Mouse (Mus musculus): Measurements from ENCODE around the gene H2-M2. TPM values are rescaled to one million over a fixed set of nuclear protein-coding genes. Genes with fewer than 3 reads are reported as not detected.

Gene H2-M2
- 16.8 TPM for polyA plus RNA-seq (2015; fragmentation: Illumina TruSeq; extraction: RNeasy Lipid Tissue Mini Kit (QIAGEN cat#74804); ENCODE audit: insufficient read depth, low replicate concordance)

GRCm38 (mm10) chr17:37483452-37483851 lies at the start of gene H2-M2:
Gene H2-M2, minus strand, starts transcription at chr17:37483552.

GRCm38 (mm10) chr17:37507730-37508129 lies 24.4 kb upstream of the H2-M2 start, which contains the start of gene Olfr111:
Gene Olfr111, plus strand, starts transcription at chr17:37508030.

GRCm38 (mm10) chr17:37491930-37492518 lies 8.7 kb upstream of the H2-M2 start, which contains the start of gene Olfr110:
Gene Olfr110, plus strand, starts transcription at chr17:37492468.

GRCm38 (mm10) chr17:37458616-37459015 lies 24.7 kb downstream of the H2-M2 start, which contains the start of gene Olfr109:
Gene Olfr109, plus strand, starts transcription at chr17:37458916.

GRCm38 (mm10) chr17:37445180-37445579 lies 38.2 kb downstream of the H2-M2 start, which contains the start of gene Olfr108:
Gene Olfr108, plus strand, starts transcription at chr17:37445480.

Other genes with a start within 250 kb of the H2-M2 start
- not detected for gene Olfr97, start 246.2 kb downstream of the H2-M2 start, polyA plus RNA-seq (2015; fragmentation: Illumina TruSeq; extraction: RNeasy Lipid Tissue Mini Kit (QIAGEN cat#74804); ENCODE audit: insufficient read depth, low replicate concordance)
- gene Olfr98, start 219.8 kb downstream of the H2-M2 start, polyA plus RNA-seq (2015; fragmentation: Illumina TruSeq; extraction: RNeasy Lipid Tissue Mini Kit (QIAGEN cat#74804); ENCODE audit: insufficient read depth, low replicate concordance): not detected
- 58.2 TPM for gene H2-M3, start 213.3 kb downstream of the H2-M2 start, polyA plus RNA-seq (2015; fragmentation: Illumina TruSeq; extraction: RNeasy Lipid Tissue Mini Kit (QIAGEN cat#74804); ENCODE audit: insufficient read depth, low replicate concordance)
- not detected for gene Olfr99, start 200.1 kb downstream of the H2-M2 start, polyA plus RNA-seq (2015; fragmentation: Illumina TruSeq; extraction: RNeasy Lipid Tissue Mini Kit (QIAGEN cat#74804); ENCODE audit: insufficient read depth, low replicate concordance)
- not detected for gene Olfr101, start 179.2 kb downstream of the H2-M2 start, polyA plus RNA-seq (2015; fragmentation: Illumina TruSeq; extraction: RNeasy Lipid Tissue Mini Kit (QIAGEN cat#74804); ENCODE audit: insufficient read depth, low replicate concordance)
- gene Olfr102, start 166.5 kb downstream of the H2-M2 start, polyA plus RNA-seq (2015; fragmentation: Illumina TruSeq; extraction: RNeasy Lipid Tissue Mini Kit (QIAGEN cat#74804); ENCODE audit: insufficient read depth, low replicate concordance): not detected
- not detected for gene Olfr103, start 143.9 kb downstream of the H2-M2 start, polyA plus RNA-seq (2015; fragmentation: Illumina TruSeq; extraction: RNeasy Lipid Tissue Mini Kit (QIAGEN cat#74804); ENCODE audit: insufficient read depth, low replicate concordance)
- gene Olfr104-ps, start 124.0 kb downstream of the H2-M2 start, polyA plus RNA-seq (2015; fragmentation: Illumina TruSeq; extraction: RNeasy Lipid Tissue Mini Kit (QIAGEN cat#74804); ENCODE audit: insufficient read depth, low replicate concordance): not detected
- not detected for gene Olfr105-ps, start 104.5 kb downstream of the H2-M2 start, polyA plus RNA-seq (2015; fragmentation: Illumina TruSeq; extraction: RNeasy Lipid Tissue Mini Kit (QIAGEN cat#74804); ENCODE audit: insufficient read depth, low replicate concordance)
- gene Olfr106-ps, start 93.2 kb downstream of the H2-M2 start, polyA plus RNA-seq (2015; fragmentation: Illumina TruSeq; extraction: RNeasy Lipid Tissue Mini Kit (QIAGEN cat#74804); ENCODE audit: insufficient read depth, low replicate concordance): not detected
- gene Olfr107, start 84.3 kb downstream of the H2-M2 start, polyA plus RNA-seq (2015; fragmentation: Illumina TruSeq; extraction: RNeasy Lipid Tissue Mini Kit (QIAGEN cat#74804); ENCODE audit: insufficient read depth, low replicate concordance): not detected
- gene Olfr108, start 38.1 kb downstream of the H2-M2 start, polyA plus RNA-seq (2015; fragmentation: Illumina TruSeq; extraction: RNeasy Lipid Tissue Mini Kit (QIAGEN cat#74804); ENCODE audit: insufficient read depth, low replicate concordance): not detected
- not detected for gene Olfr109, start 24.6 kb downstream of the H2-M2 start, polyA plus RNA-seq (2015; fragmentation: Illumina TruSeq; extraction: RNeasy Lipid Tissue Mini Kit (QIAGEN cat#74804); ENCODE audit: insufficient read depth, low replicate concordance)
- 0.26 TPM for gene Olfr110, start 8.9 kb upstream of the H2-M2 start, polyA plus RNA-seq (2015; fragmentation: Illumina TruSeq; extraction: RNeasy Lipid Tissue Mini Kit (QIAGEN cat#74804); ENCODE audit: insufficient read depth, low replicate concordance)
- 0.72 TPM for gene Olfr111, start 24.5 kb upstream of the H2-M2 start, polyA plus RNA-seq (2015; fragmentation: Illumina TruSeq; extraction: RNeasy Lipid Tissue Mini Kit (QIAGEN cat#74804); ENCODE audit: insufficient read depth, low replicate concordance)
- not detected for gene Olfr112, start 85.9 kb upstream of the H2-M2 start, polyA plus RNA-seq (2015; fragmentation: Illumina TruSeq; extraction: RNeasy Lipid Tissue Mini Kit (QIAGEN cat#74804); ENCODE audit: insufficient read depth, low replicate concordance)
- not detected for gene Olfr113, start 94.1 kb upstream of the H2-M2 start, polyA plus RNA-seq (2015; fragmentation: Illumina TruSeq; extraction: RNeasy Lipid Tissue Mini Kit (QIAGEN cat#74804); ENCODE audit: insufficient read depth, low replicate concordance)
- not detected for gene Olfr114, start 109.2 kb upstream of the H2-M2 start, polyA plus RNA-seq (2015; fragmentation: Illumina TruSeq; extraction: RNeasy Lipid Tissue Mini Kit (QIAGEN cat#74804); ENCODE audit: insufficient read depth, low replicate concordance)
- not detected for gene Olfr115, start 143.6 kb upstream of the H2-M2 start, polyA plus RNA-seq (2015; fragmentation: Illumina TruSeq; extraction: RNeasy Lipid Tissue Mini Kit (QIAGEN cat#74804); ENCODE audit: insufficient read depth, low replicate concordance)
- not detected for gene Olfr116, start 143.6 kb upstream of the H2-M2 start, polyA plus RNA-seq (2015; fragmentation: Illumina TruSeq; extraction: RNeasy Lipid Tissue Mini Kit (QIAGEN cat#74804); ENCODE audit: insufficient read depth, low replicate concordance)
- not detected for gene Olfr117, start 180.2 kb upstream of the H2-M2 start, polyA plus RNA-seq (2015; fragmentation: Illumina TruSeq; extraction: RNeasy Lipid Tissue Mini Kit (QIAGEN cat#74804); ENCODE audit: insufficient read depth, low replicate concordance)
- not detected for gene Olfr118, start 183.4 kb upstream of the H2-M2 start, polyA plus RNA-seq (2015; fragmentation: Illumina TruSeq; extraction: RNeasy Lipid Tissue Mini Kit (QIAGEN cat#74804); ENCODE audit: insufficient read depth, low replicate concordance)
- not detected for gene Olfr119, start 213.0 kb upstream of the H2-M2 start, polyA plus RNA-seq (2015; fragmentation: Illumina TruSeq; extraction: RNeasy Lipid Tissue Mini Kit (QIAGEN cat#74804); ENCODE audit: insufficient read depth, low replicate concordance)
- not detected for gene Olfr120, start 238.3 kb upstream of the H2-M2 start, polyA plus RNA-seq (2015; fragmentation: Illumina TruSeq; extraction: RNeasy Lipid Tissue Mini Kit (QIAGEN cat#74804); ENCODE audit: insufficient read depth, low replicate concordance)